Mouse (Mus musculus): ENCODE data around the gene Hpdl.
A peak's percentile ranks its signal among the peaks of the same experiment; 100 is the strongest.

The Hpdl gene

DNA sequence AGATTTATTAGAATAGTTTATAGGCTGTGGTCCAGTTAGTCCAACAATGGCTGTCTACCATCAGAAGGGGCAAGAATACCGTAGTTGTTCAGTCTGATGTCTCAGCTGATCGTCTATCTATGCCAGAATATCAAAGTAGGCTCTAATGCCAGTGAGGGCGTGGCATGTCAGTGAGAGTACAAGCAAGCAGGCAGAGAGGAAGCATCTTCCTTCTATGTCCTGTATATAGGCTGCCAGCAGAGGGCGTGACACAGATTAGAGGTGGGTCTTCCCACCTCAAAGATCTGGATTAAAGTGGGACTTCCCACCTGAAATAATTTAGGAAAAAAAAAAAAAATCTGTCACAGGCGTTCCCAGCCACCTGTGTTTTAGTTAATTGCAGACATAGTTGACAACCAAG is 21.6 kb downstream of the Hpdl start:
- no peak for DNase-seq (ENCODE audit: low read depth, low spot score)

DNA sequence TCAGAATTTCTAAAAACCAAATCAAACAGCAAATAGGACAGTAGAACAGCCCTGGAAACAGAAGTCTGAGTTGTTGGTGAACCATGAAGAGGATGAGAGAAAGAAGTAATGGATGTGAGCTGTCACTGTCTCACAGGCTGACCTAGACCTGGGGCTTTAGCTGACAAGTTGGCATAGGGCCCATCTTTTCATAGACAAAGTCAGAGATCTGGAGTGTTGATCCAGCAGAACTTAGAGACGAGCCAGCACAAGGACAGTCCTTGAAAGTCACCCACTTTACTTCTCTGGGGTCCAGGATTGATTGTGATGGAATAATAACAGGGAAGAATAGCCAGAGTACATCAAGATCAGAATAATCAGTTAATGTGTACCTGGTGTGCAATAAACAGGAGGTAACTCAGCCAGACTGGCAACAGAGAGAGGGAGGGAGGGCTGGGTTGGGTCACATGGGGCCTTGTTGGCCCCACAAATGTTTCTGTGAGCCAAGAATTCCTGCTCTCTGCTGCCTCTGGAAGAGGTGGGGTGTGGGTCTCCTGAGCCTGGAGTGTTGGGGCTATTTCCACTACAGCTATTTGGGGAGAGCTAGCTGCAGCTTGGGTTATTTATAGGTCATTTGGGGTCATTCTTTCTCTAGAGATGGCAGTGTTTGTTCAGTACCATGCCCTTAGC is 24.9 kb downstream of the Hpdl start:
- DNase-seq (ENCODE audit: low read depth, low spot score), result no peak

DNA sequence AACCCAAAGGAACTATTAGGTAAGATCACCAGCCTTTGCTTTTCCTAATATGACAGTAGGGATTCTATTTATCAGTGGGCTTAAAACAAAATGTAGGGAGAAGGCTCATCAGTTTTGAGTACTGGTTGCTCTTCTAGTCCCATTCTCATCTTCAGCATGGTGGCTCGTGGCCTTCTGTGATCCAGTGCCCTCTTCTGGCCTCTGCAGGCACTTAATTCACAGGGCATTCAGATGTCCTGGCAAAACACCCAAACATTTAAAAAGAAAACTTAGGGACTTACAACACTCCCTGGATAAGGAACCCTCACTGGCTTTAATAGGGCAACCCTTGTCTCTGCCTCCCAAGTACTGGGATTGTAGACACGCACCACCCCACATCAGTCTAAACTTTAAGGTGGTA is 27.2 kb downstream of the Hpdl start:
- no peak for DNase-seq (ENCODE audit: low read depth, low spot score)

DNA sequence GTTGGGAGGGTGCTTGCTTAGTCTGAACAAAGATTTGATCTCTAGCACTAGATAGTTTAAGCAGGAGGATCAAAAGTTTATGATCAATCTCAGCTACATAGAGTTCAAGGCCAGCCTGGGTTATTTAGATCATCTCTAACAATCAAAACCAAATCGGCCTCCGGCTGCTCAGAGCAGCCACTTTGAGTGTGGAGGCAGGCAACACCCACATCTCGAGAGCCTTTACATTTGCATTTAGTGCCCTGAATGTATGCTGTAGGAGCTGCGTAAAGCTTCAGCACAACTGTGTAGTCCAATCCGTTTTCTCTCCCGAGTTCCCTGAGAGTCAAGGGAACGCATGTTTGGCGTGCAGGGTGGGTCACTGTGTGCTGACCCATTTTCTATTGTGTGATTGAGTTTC is 29.1 kb downstream of the Hpdl start:
- DNase-seq (ENCODE audit: low read depth, low spot score), result no peak

DNA sequence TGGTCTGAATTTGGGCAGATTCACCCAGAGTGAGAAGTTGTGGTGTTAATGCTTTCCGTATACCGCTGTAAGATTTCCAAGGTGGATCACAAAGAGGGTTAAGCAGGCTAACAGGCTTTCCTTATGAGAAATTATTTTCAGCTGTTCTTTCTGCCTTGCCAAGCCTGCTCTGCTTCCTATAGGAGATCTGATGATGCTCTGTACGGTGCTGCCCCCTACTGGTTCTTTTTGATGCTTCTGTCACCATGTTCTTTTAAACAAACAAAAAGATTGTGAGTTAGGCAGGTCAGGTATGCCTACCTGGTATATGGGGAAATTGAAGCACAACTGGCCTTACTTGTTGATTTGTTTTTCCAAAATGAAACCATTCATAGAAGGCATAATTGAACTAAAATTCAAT is 32.6 kb downstream of the Hpdl start:
- DNase-seq (ENCODE audit: low read depth, low spot score), result peak; percentile 81

DNA sequence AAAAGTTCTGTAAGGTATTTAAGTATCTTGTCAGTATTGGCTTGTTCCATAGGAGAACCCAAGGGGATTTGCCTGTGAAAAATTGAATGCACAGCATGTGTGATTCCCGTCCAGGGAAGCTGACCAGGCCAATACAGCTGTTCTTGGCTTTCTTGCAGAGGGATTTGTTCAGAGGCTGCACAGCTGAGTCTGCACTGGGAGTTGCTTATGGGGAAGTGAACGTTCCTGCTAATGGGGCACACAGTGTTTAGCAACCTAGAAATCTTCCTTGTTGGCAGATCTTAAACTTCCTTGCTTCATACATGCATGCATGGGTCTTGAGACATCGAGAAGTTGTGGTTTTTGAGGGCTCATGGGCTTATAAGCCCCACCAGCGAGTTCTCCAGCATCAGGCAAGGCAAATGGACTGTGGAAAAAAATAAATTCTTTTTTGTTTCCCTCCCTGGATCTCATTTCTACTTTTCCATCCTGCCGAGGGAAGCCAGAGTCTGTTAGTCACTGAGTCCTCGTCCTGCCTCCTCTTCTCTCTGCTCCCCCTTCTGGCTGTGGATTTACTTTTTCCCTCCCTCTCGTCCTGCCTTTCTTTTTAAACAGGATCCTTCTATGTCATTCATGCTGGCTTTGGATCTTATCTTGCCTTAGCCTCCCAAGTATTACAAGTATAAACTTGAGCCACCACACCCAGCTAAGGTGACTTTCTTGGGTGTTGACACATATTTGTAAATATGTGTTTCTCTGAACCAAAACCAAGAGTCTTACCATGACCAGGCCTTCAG is 33.3 kb downstream of the Hpdl start:
- DNase-seq (ENCODE audit: low read depth, low spot score), result no peak

DNA sequence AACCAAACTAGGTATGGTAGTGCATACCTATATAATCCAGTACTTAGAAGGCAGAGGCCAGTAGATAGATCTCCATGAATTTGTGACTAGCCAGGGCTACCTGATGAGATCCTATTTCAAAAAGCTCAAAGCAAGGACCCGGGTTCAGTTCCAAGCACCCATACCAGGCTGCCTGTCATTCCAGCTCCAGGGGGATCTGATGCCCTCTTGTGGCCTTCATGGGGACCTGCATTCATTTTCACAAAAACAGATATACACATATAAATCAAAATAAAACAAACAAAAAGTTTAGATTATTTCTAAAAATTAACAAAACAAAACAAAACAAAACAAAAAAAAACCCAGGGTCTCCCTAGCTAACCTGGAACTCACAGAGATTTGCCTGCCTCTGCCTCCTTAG is 34.9 kb downstream of the Hpdl start:
- no peak for DNase-seq (ENCODE audit: low read depth, low spot score)

DNA sequence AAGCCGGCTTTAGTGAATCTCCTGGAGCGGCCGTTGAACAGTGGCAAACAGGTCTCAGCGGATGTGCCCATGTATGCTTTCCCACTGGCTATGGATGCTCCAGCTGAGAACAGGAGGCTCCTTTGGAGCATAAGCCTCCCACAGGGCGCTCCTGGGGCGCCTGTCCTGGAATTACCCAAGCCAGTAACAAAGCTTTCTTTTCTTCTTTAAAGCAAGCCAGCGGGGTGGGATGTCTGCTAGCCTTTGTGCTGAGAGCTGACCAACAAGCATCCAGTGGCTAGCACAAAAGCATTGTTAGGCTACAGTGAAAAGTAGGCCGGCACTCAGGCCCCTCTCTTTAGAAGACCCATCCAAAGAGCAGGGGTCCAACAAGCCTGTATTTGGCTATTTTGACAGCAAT is 39.3 kb downstream of the Hpdl start:
- DNase-seq (ENCODE audit: low read depth, low spot score), result no peak

DNA sequence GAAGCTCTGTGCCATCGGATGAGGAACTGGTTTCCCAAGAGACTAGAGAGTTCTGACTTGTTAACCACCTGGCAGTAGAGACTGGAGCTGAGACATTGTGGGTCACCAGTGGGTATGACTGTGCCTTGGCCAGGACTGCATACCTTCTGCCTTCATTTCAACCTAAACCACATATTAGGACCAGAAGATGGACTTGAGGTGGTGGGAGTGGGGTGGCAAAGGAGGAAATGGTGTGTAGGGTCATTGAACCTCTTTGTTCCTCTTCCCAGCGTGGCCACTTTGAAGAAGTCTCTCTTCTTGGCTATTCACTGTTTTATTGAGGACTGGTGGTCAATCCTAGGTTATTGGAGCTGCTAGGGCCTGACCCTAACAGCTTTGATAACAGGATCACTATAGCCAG is 40.1 kb downstream of the Hpdl start:
- DNase-seq (ENCODE audit: low read depth, low spot score), result no peak

DNA sequence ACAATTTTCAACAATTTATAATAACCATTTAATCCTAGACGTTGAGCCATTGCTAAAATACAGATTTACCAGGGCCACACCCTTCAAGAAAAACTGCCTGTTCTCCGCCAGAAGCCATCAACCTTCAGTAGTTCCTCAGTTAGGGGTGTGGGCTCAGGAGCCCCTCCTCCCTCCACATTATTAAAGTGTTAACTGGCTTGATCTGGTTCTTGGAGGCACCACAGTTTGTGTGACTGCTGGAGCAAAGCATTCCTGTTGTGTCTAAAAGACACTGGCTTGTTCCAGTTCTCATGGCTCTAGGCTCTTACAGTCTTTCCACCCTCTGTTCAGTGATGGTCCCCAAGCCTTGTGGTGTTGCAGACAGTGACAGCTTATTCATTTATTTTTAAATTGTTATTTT is 41.0 kb downstream of the Hpdl start:
- DNase-seq (ENCODE audit: low read depth, low spot score), result no peak

DNA sequence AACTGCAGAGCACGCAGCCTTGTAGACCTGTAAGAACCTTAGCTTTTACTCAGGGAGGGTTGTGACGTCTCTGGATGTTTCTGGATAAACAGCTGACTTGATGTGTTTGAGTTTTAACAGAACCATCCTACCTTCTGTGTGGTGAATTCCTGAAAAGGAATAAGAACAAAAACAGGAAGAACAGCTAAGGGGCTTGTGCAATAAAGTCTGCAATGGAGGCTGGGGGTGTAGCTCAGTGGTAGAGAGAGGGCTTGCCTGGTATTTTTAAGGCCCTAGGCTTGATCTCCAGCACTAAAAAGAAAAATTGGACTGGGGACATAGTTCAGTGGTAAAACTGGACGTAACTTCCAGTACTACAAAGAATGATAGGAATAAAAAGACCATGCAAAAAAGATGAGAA is 44.4 kb downstream of the Hpdl start:
- no peak for DNase-seq (ENCODE audit: low read depth, low spot score)

DNA sequence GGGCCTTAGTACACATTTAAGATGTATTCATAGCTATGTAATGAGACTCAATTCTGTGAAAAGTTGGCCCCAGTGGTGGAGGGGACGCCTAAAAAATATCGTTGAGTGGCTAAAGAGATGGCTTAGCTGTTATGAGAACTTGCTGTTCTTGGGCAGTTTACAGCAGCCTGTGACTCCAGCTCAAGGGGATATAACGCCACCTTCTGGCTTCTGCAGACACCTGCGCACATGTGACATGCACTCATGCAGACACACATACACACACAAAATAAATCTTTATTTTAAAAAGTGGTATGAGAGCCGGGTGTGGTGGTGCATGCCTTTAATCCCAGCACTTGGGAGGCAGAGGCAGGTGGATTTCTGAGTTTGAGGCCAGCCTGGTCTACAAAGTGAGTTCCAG is 45.1 kb downstream of the Hpdl start:
- DNase-seq (ENCODE audit: low read depth, low spot score), result no peak
